Comparison of ENCODE assay signal across 8 mouse cellular contexts in genomic region chr19:57404502-57404848, GRCm38 (mm10). TPM values are rescaled to one million over a fixed set of nuclear protein-coding genes. Genes with fewer than 3 reads are reported as not detected.
DNase-seq lines count a peak whose midpoint lies in the region; ATAC-seq and TF ChIP-seq lines count a peak whose summit lies in the region.

No protein-coding gene starts in this region.

- intact Hi-C loops in gastrocnemius, postnatal 14 days (cut with DNase I; ENCODE audit: low total_unique reads), result loop anchor here (5.0 kb wide), 2 partner anchors 48 to 238 kb away; partner anchors contain the start of gene Trub1

- no peaks in the 10 kb centered on the region for H3K9me3 ChIP-seq in heart, embryonic 10.5 days
- no peaks in the 10 kb centered on the region for H3K9me3 ChIP-seq in neural tube, embryonic 11.5 days (ENCODE audit: control insufficient read depth, low read length)
- no peaks in the 10 kb centered on the region for H3K9me3 ChIP-seq in intestine, postnatal 0 days (ENCODE audit: control insufficient read depth)
- no peaks in the 10 kb centered on the region for H3K9me3 ChIP-seq in stomach, embryonic 15.5 days

- peaks cover 9% of the 10 kb centered on the region; the same call in 1 of the 2 replicates for H3K27me3 ChIP-seq in heart, embryonic 10.5 days (ENCODE audit: insufficient read depth, poor library complexity, severe bottlenecking)
- no peaks in the 10 kb centered on the region for H3K27me3 ChIP-seq in neural tube, embryonic 11.5 days (ENCODE audit: control insufficient read depth, insufficient read depth, low read length)
- H3K27me3 ChIP-seq in intestine, postnatal 0 days (replicated peaks; ENCODE audit: control insufficient read depth, insufficient read depth, low read length), result no peaks in the 10 kb centered on the region
- no peaks in the 10 kb centered on the region for H3K27me3 ChIP-seq in stomach, embryonic 15.5 days (replicated peaks)

- no peak overlapping the region for H3K9ac ChIP-seq in neural tube, embryonic 11.5 days (ENCODE audit: low read length)
- no peak overlapping the region for H3K9ac ChIP-seq in intestine, postnatal 0 days (ENCODE audit: low read depth, low read length)
- H3K9ac ChIP-seq in stomach, embryonic 15.5 days, result no peak overlapping the region

- peaks cover 9% of the 10 kb centered on the region for H3K4me1 ChIP-seq in heart, embryonic 10.5 days
- H3K4me1 ChIP-seq in neural tube, embryonic 11.5 days (ENCODE audit: control insufficient read depth, insufficient read depth, low read length), result no peaks in the 10 kb centered on the region
- peaks cover 12% of the 10 kb centered on the region; the same call in 1 of the 2 replicates for H3K4me1 ChIP-seq in intestine, postnatal 0 days (replicated peaks; ENCODE audit: control insufficient read depth, insufficient read depth, low read length)
- H3K4me1 ChIP-seq in stomach, embryonic 15.5 days, result peaks cover 7% of the 10 kb centered on the region

- H3K27ac ChIP-seq in heart, embryonic 10.5 days, result 0 out of 2 replicates have a peak overlapping the region, but pooled peaks have one; percentile 19
- no peak overlapping the region for H3K27ac ChIP-seq in neural tube, embryonic 11.5 days (ENCODE audit: low read depth, low read length)
- H3K27ac ChIP-seq in intestine, postnatal 0 days (ENCODE audit: low read depth, low read length), result peak overlapping the region; percentile 35; the same call in 1 of the 2 replicates
- no peak overlapping the region for H3K27ac ChIP-seq in stomach, embryonic 15.5 days

- DNase-seq in heart, embryonic 10.5 days (ENCODE audit: low spot score), result no peak
- no peak for DNase-seq in heart, adult 8-10 months (ENCODE audit: low spot score)
- no peak for DNase-seq in neural tube, embryonic 11.5 days (ENCODE audit: low spot score)
- DNase-seq in neural tube, embryonic 10.5 days (ENCODE audit: extremely low spot score, low spot score), result no peak
- DNase-seq in natural killer cell, adult 2 months (ENCODE audit: low spot score in 2 of 2), result no peak
- DNase-seq in gastrocnemius, postnatal 14 days, result no peak

- no peak for ATAC-seq in neural tube, embryonic 11.5 days (ENCODE audit: insufficient read depth, low FRiP score, low TSS enrichment)
- peak; percentile 5; the same call in 1 of the 2 replicates for ATAC-seq in intestine, postnatal 0 days
- peak; percentile 37; the same call in 1 of the 2 replicates for ATAC-seq in stomach, embryonic 15.5 days (ENCODE audit: insufficient read depth, low FRiP score, low read depth)

- 18% methylated on average over 9 of the region's 9 CpGs for WGBS in heart, embryonic 10.5 days
- WGBS in neural tube, embryonic 11.5 days, result 8% methylated on average over 9 of the region's 9 CpGs
- WGBS in intestine, postnatal 0 days, result 21% methylated on average over 9 of the region's 9 CpGs
- 23% methylated on average over 9 of the region's 9 CpGs for WGBS in stomach, embryonic 15.5 days

- H3K36me3 ChIP-seq in heart, embryonic 10.5 days, result no peaks in the 10 kb centered on the region
- no peaks in the 10 kb centered on the region for H3K36me3 ChIP-seq in neural tube, embryonic 11.5 days (ENCODE audit: control insufficient read depth, insufficient read depth, low read length)
- no peaks in the 10 kb centered on the region for H3K36me3 ChIP-seq in intestine, postnatal 0 days (ENCODE audit: control insufficient read depth, insufficient read depth)
- no peaks in the 10 kb centered on the region for H3K36me3 ChIP-seq in stomach, embryonic 15.5 days

- TF ChIP-seq CTCF in intestine, postnatal 0 days (IDR thresholded peaks at IDR 0.05; ENCODE audit: low read depth), result no peak; the same call in 1 of the 2 replicates

- H3K4me3 ChIP-seq in heart, embryonic 10.5 days, result peak overlapping the region; percentile 50
- H3K4me3 ChIP-seq in neural tube, embryonic 11.5 days (ENCODE audit: low read depth, low read length), result 0 out of 2 replicates have a peak overlapping the region, but pooled peaks have one; percentile 8
- H3K4me3 ChIP-seq in intestine, postnatal 0 days (ENCODE audit: low read depth, low read length), result peak overlapping the region; percentile 7; the same call in 1 of the 2 replicates
- no peak overlapping the region; the same call in 1 of the 2 replicates for H3K4me3 ChIP-seq in stomach, embryonic 15.5 days (replicated peaks)

- peak overlapping the region; percentile 22; the same call in 1 of the 2 replicates for H3K4me2 ChIP-seq in neural tube, embryonic 11.5 days (ENCODE audit: low read depth)
- peak overlapping the region; percentile 47 for H3K4me2 ChIP-seq in intestine, postnatal 0 days (replicated peaks; ENCODE audit: low read depth)
- H3K4me2 ChIP-seq in stomach, embryonic 15.5 days, result peak overlapping the region; percentile 34

RNA-seq across cellular contexts. Expression of gene Fam160b1, which starts 44.0 kb away (rescaled TPM):
- 11.2 and 11.8 TPM in 2 replicates for polyA plus RNA-seq in heart, embryonic 10.5 days (2016; fragmentation: Nextera tagmentation; extraction: Ambion mirVana)
- total RNA-seq in heart, adult 8-10 months (2022), result 10 to 100 TPM in 3 of 4 experiments, 1 to 10 TPM in 1; 9.8 to 11.6 (median 10.8) TPM
- 17.7 and 18.3 TPM in 2 replicates for polyA plus RNA-seq in neural tube, embryonic 11.5 days (2014; fragmentation: Nextera tagmentation; extraction: Ambion mirVana)
- polyA plus RNA-seq in intestine, postnatal 0 days (2015; fragmentation: Nextera tagmentation; extraction: Ambion mirVana), result 13.9 and 14.9 TPM in 2 replicates
- polyA plus RNA-seq in stomach, embryonic 15.5 days (2015; fragmentation: Nextera tagmentation; extraction: Ambion mirVana), result 13.9 and 14.3 TPM in 2 replicates
- total RNA-seq in gastrocnemius, postnatal 14 days (2021), result 1 to 10 TPM; 8.1 to 8.6 TPM

RNA-seq across cellular contexts. Expression of gene Trub1, which starts 48.2 kb away (rescaled TPM):
- polyA plus RNA-seq in heart, embryonic 10.5 days (2016; fragmentation: Nextera tagmentation; extraction: Ambion mirVana), result 16.9 and 21.5 TPM in 2 replicates
- total RNA-seq in heart, adult 8-10 months (2022), result 1 to 10 TPM; 2.1 to 6.7 (median 5.4) TPM
- 15.1 and 19.0 TPM in 2 replicates for polyA plus RNA-seq in neural tube, embryonic 11.5 days (2014; fragmentation: Nextera tagmentation; extraction: Ambion mirVana)
- polyA plus RNA-seq in intestine, postnatal 0 days (2015; fragmentation: Nextera tagmentation; extraction: Ambion mirVana), result 7.1 and 7.7 TPM in 2 replicates
- polyA plus RNA-seq in stomach, embryonic 15.5 days (2015; fragmentation: Nextera tagmentation; extraction: Ambion mirVana), result 22.4 and 24.7 TPM in 2 replicates
- total RNA-seq in gastrocnemius, postnatal 14 days (2021), result 10 to 100 TPM in 1 of 2 experiments, 1 to 10 TPM in 1; 9.3 to 11.0 TPM

Comparison
In these comparisons a context has a peak if more than half of its experiments do, and no peak if none do; other contexts are left out.
1. H3K27ac ChIP-seq: peak in heart, embryonic 10.5 days (single experiment) and intestine, postnatal 0 days (single experiment); none in neural tube, embryonic 11.5 days (single experiment) and stomach, embryonic 15.5 days (single experiment).
2. Peak in every context shown above with its lines, with median percentiles within 50 percentile points of each other: H3K4me2 ChIP-seq.